Mouse (Mus musculus): ENCODE results near the gene Slc2a2.

DNA sequence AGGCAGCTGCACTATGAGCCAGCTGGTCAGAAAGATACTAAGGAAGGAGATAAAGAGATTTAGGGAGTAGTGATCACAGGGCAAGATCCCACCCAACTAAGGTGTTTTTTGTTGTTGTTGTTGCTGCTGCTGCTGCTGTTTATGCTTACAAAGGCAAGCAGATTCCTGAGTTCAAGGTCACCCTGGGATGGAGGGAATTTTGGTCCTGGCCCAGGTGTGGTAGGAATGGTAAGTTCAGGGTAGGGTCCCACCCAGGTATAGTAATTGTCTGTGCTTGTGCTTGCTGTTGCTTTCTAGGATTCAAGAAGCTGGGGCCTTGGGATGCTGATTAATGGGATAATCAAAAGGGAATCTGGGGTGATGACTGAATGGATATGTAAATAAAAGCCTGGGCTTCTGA lies 51.3 kb downstream of the Slc2a2 start:
- no peak for TF ChIP-seq POLR2A (IDR thresholded peaks at IDR 0.05; ENCODE audit: borderline replicate concordance, extremely low read depth, low read depth, low read length)
- no peak for TF ChIP-seq CTCF (IDR thresholded peaks at IDR 0.05; ENCODE audit: insufficient read depth, low read length)
